Mouse (Mus musculus) forebrain, embryonic 14.5 days (tissue): ENCODE measurements around the gene Nutf2. TPM values are rescaled to one million over a fixed set of nuclear protein-coding genes. Genes with fewer than 3 reads are reported as not detected.

ENCODE experiments used
- ATAC-seq: fragments of 200-750 bp; cut with Nextera tagmentation; 2 replicates; pipeline ENCODE4 v1.8.0; 2017; ENCODE audit warnings: mild to moderate bottlenecking, moderate library complexity
- DNase-seq: peaks from one replicate; pipeline ENCODE4 v3.0.0-alpha.2; 2015; ENCODE audit warnings: low spot score
- H3K27ac ChIP-seq: fragments of 300-500 bp; sonication (generic); 2 replicates; pipeline ENCODE4 v1.5.1; 2014; ENCODE audit warnings: low read depth, mild to moderate bottlenecking, control low read depth, low read length, moderate library complexity
- H3K27me3 ChIP-seq: fragments of 300-500 bp; sonication (generic); replicated peaks from 2 replicates; pipeline ENCODE4 v1.6.1; 2014; ENCODE audit warnings: low read length, control low read depth, mixed read lengths; ENCODE audit not compliant: control insufficient read depth, insufficient read depth
- H3K36me3 ChIP-seq: fragments of 300-500 bp; sonication (generic); 2 replicates; pipeline ENCODE4 v1.6.1; 2014; ENCODE audit warnings: low read length, control low read depth; ENCODE audit not compliant: control insufficient read depth, insufficient read depth
- H3K4me1 ChIP-seq: fragments of 300-500 bp; sonication (generic); 2 replicates; pipeline ENCODE4 v1.6.1; 2014; ENCODE audit warnings: antibody characterized with exemption, low read length, control low read depth; ENCODE audit not compliant: control insufficient read depth, insufficient read depth
- H3K4me2 ChIP-seq: fragments of 300-500 bp; sonication (generic); 2 replicates; pipeline ENCODE4 v1.6.1; 2014; ENCODE audit warnings: mild to moderate bottlenecking, control low read depth, low read length
- H3K4me3 ChIP-seq: fragments of 300-500 bp; sonication (generic); 2 replicates; pipeline ENCODE4 v1.5.1; 2014; ENCODE audit warnings: low read depth, low read length, control low read depth
- H3K9ac ChIP-seq: fragments of 300-500 bp; sonication (generic); 2 replicates; pipeline ENCODE4 v1.6.1; 2014; ENCODE audit warnings: mild to moderate bottlenecking, low read length, control low read depth, moderate library complexity
- H3K9me3 ChIP-seq: fragments of 300-500 bp; sonication (generic); replicated peaks from 2 replicates; pipeline ENCODE4 v1.6.1; 2016; ENCODE audit warnings: low read length, control low read depth, mixed read lengths; ENCODE audit not compliant: control insufficient read depth
- WGBS: fragments of 180-500 bp; shearing (Covaris S2); extraction: QIAGEN DNeasy Blood & Tissue Kit; methylation state at CpG from one replicate; pipeline ENCODE4 v1.1.7; 2014; 5-methylcytosine and 5-hydroxymethylcytosine counted together
- polyA plus RNA-seq: library from polyadenylated mRNA; unstranded; fragments of >200 nt; fragmentation: Nextera tagmentation; extraction: Ambion mirVana; gene quantifications from 2 replicates; pipeline ENCODE4 v1.2.1, GENCODE M21; 2014

Gene Nutf2
- polyA plus RNA-seq, 1 experiment from 2014 or later: 283 TPM

GRCm38 (mm10) chr8:105897801-105898480 is 37.6 kb downstream of the Nutf2 start:
- no peak overlapping the region for H3K27ac ChIP-seq
- no peak overlapping the region for H3K9ac ChIP-seq
- no peak overlapping the region for H3K4me3 ChIP-seq
- no peaks in the 10 kb centered on the region for H3K9me3 ChIP-seq
- H3K4me1 ChIP-seq: peaks cover 8% of the 10 kb centered on the region; the same call in 1 of the 2 replicates
- whole genome bisulfite sequencing: 81% methylated on average over 9 of the region's 9 CpGs
- H3K4me2 ChIP-seq: no peak overlapping the region
- DNase-seq (no peak), ATAC-seq (no peak)
- H3K27me3 ChIP-seq: no peaks in the 10 kb centered on the region
- peaks cover 8% of the 10 kb centered on the region; the same call in 1 of the 2 replicates for H3K36me3 ChIP-seq

- no peaks in the 10 kb centered on the region for H3K36me3 ChIP-seq
- H3K9me3 ChIP-seq: no peaks in the 10 kb centered on the region
- no peaks in the 10 kb centered on the region for H3K27me3 ChIP-seq
- peak; percentile 94 for ATAC-seq
- under 1% methylated on average over 49 of the region's 68 CpGs for WGBS
- peaks cover 5% of the 10 kb centered on the region; the same call in 1 of the 2 replicates for H3K4me1 ChIP-seq
- peak within 1 kb of the TSS; percentile 98 for H3K9ac ChIP-seq
- peak; percentile 96 for DNase-seq
- peak within 1 kb of the TSS; percentile 82 for H3K27ac ChIP-seq
- H3K4me2 ChIP-seq: peak within 1 kb of the TSS; percentile 62
- H3K4me3 ChIP-seq: peak within 1 kb of the TSS; percentile 93
These were observed 40.0 kb downstream of the Nutf2 start, which contains the start of gene Pskh1 for GRCm38 (mm10) chr8:105900180-105900940. Pskh1 (plus strand) TSS chr8:105900441.

GRCm38 (mm10) chr8:105900941-105901616 is 40.7 kb downstream of the Nutf2 start:
- ATAC-seq (no peak), DNase-seq (no peak)
- Histone ChIP-seq H3K27ac (peak overlapping the region; percentile 82; the same call in 1 of the 2 replicates), H3K4me1 (peaks cover 5% of the 10 kb centered on the region; the same call in 1 of the 2 replicates), H3K4me3 (peak overlapping the region; percentile 93), H3K4me2 (peak overlapping the region; percentile 62), H3K27me3 (no peaks in the 10 kb centered on the region), H3K36me3 (no peaks in the 10 kb centered on the region), H3K9me3 (no peaks in the 10 kb centered on the region), H3K9ac (peak overlapping the region; percentile 98)
- 39% methylated on average over 16 of the region's 16 CpGs for WGBS

- Histone ChIP-seq H3K4me1 (no peaks in the 10 kb centered on the region), H3K36me3 (peaks cover 5% of the 10 kb centered on the region; the same call in 1 of the 2 replicates), H3K4me2 (no peak overlapping the region), H3K9me3 (no peaks in the 10 kb centered on the region), H3K9ac (no peak overlapping the region), H3K4me3 (no peak overlapping the region), H3K27me3 (no peaks in the 10 kb centered on the region), H3K27ac (no peak overlapping the region)
- DNase-seq: no peak
- WGBS: 93% methylated on average over 3 of the region's 3 CpGs
- no peak for ATAC-seq
These were observed 59.0 kb downstream of the Nutf2 start for GRCm38 (mm10) chr8:105919390-105919789.

- no peaks in the 10 kb centered on the region for H3K27me3 ChIP-seq
- no peak overlapping the region for H3K4me2 ChIP-seq
- no peaks in the 10 kb centered on the region for H3K4me1 ChIP-seq
- H3K9ac ChIP-seq: no peak overlapping the region
- WGBS: 48% methylated on average over 3 of the region's 3 CpGs
- no peak for ATAC-seq
- H3K27ac ChIP-seq: no peak overlapping the region
- H3K4me3 ChIP-seq: no peak overlapping the region
- H3K9me3 ChIP-seq: no peaks in the 10 kb centered on the region
- no peak for DNase-seq
- H3K36me3 ChIP-seq: peaks cover 9% of the 10 kb centered on the region; the same call in 1 of the 2 replicates
These were observed 64.7 kb downstream of the Nutf2 start for GRCm38 (mm10) chr8:105925123-105925522.

Other genes starting within 250 kb of the Nutf2 start
- gene Ctcf, start 224.0 kb upstream of the Nutf2 start, polyA plus RNA-seq: 100 and 108 TPM in 2 replicates
- gene Agrp, start 223.2 kb upstream of the Nutf2 start, polyA plus RNA-seq: 0.72 and 1.8 TPM in 2 replicates
- gene Carmil2, start 174.3 kb upstream of the Nutf2 start, polyA plus RNA-seq: 6.0 and 8.4 TPM in 2 replicates
- 79.7 and 89.5 TPM in 2 replicates for gene Acd, start 159.5 kb upstream of the Nutf2 start, polyA plus RNA-seq
- gene Pard6a, start 159.4 kb upstream of the Nutf2 start, polyA plus RNA-seq: 48.1 and 54.6 TPM in 2 replicates
- gene 4933405L10Rik, start 152.9 kb upstream of the Nutf2 start, polyA plus RNA-seq: 0.20 and 0.34 TPM in 2 replicates
- gene Enkd1, start 152.4 kb upstream of the Nutf2 start, polyA plus RNA-seq: 18.9 and 19.0 TPM in 2 replicates
- 62.9 and 70.6 TPM in 2 replicates for gene Gfod2, start 101.9 kb upstream of the Nutf2 start, polyA plus RNA-seq
- gene Ranbp10, start 33.2 kb upstream of the Nutf2 start, polyA plus RNA-seq: 8.1 and 10.4 TPM in 2 replicates
- 0.83 TPM in 2 replicates for gene Tsnaxip1, start 32.8 kb upstream of the Nutf2 start, polyA plus RNA-seq
- 50.7 and 51.8 TPM in 2 replicates for gene Cenpt, start 7.3 kb upstream of the Nutf2 start, polyA plus RNA-seq
- gene Thap11, start 5.4 kb upstream of the Nutf2 start, polyA plus RNA-seq: 51.7 and 60.8 TPM in 2 replicates
- 27.9 and 39.4 TPM in 2 replicates for gene Edc4, start 20.3 kb downstream of the Nutf2 start, polyA plus RNA-seq
- gene Nrn1l, start 33.0 kb downstream of the Nutf2 start, polyA plus RNA-seq: 0.42 and 0.66 TPM in 2 replicates
- gene Pskh1, start 39.9 kb downstream of the Nutf2 start, polyA plus RNA-seq: 8.2 and 8.5 TPM in 2 replicates
- 1.9 and 2.5 TPM in 2 replicates for gene Ctrl, start 73.3 kb downstream of the Nutf2 start, polyA plus RNA-seq
- 48.2 and 57.8 TPM in 2 replicates for gene Psmb10, start 77.9 kb downstream of the Nutf2 start, polyA plus RNA-seq
- 0.17 and 0.48 TPM in 2 replicates for gene Lcat, start 82.8 kb downstream of the Nutf2 start, polyA plus RNA-seq
- 5.1 and 9.4 TPM in 2 replicates for gene Slc12a4, start 105.5 kb downstream of the Nutf2 start, polyA plus RNA-seq
- gene Dpep3, start 118.8 kb downstream of the Nutf2 start, polyA plus RNA-seq: not detected in 2 replicates
- gene Dus2, start 130.8 kb downstream of the Nutf2 start, polyA plus RNA-seq: 18.4 and 20.3 TPM in 2 replicates
- not detected in 2 replicates for gene Dpep2nb, start 145.4 kb downstream of the Nutf2 start, polyA plus RNA-seq
- 21.6 and 22.2 TPM in 2 replicates for gene Ddx28, start 151.3 kb downstream of the Nutf2 start, polyA plus RNA-seq
- gene Nfatc3, start 198.3 kb downstream of the Nutf2 start, polyA plus RNA-seq: 2.6 and 2.7 TPM in 2 replicates